Mouse (Mus musculus) heart, adult 2 months (tissue): ENCODE results near the gene Smg9.

ENCODE experiments used
- CTCF ChIP-seq: fragments of 200-600 bp; IDR thresholded peaks from 2 replicates; pipeline ENCODE4 v1.8.1; 2022; ENCODE audit warnings: antibody characterized with exemption, mild to moderate bottlenecking, moderate library complexity
- EP300 ChIP-seq: fragments of 200-500 bp; IDR thresholded peaks from 2 replicates; pipeline ENCODE4 v1.6.1; 2011; ENCODE audit warnings: low read depth, low read length, control low read depth; ENCODE audit not compliant: insufficient read depth
- POLR2A ChIP-seq: fragments of 200-500 bp; IDR thresholded peaks from 2 replicates; pipeline ENCODE4 v1.6.1; 2011; ENCODE audit warnings: mild to moderate bottlenecking, low read depth, low read length, control low read depth; ENCODE audit not compliant: insufficient read depth

DNA sequence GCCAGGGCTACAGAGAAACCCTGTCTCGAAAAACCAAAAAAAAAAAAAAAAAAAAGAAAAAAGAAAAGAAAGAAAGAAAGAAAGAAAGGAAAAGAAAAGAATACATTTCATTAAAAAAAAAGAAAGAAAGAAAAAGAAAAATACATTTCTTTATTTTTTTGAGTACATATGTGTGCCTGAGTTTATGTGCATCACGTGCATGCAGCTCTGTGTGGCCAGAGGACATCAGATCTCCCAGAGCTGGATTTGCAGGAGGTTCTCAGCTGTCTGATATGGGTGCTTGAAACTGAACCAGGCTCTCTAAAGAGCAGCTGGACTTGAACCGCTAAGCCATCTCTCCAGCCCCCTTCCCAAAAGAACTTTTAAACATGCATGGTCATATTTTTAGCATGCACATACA, 5.4 kb upstream of the Smg9 start:
- no peak for TF ChIP-seq CTCF
- TF ChIP-seq POLR2A: no peak
- TF ChIP-seq EP300: no peak
